Mouse (Mus musculus) adrenal gland, adult 2 months (tissue): Measurements from ENCODE around the gene Zfp646. TPM values are rescaled to one million over a fixed set of nuclear protein-coding genes. Genes with fewer than 3 reads are reported as not detected.
A peak's percentile ranks its signal among the peaks of the same experiment; 100 is the strongest.
"Not testable (repeated sequence)": the region's sequence is repeated elsewhere in the genome, so short reads cannot be mapped to it uniquely, and the experiment has no call there.

Source experiments
- DNase-seq: peaks from one replicate; pipeline ENCODE4 v3.0.0; 2021
- polyA plus RNA-seq: library from polyadenylated mRNA; depleted of rRNA; stranded (reverse); fragments of >200 nt; gene quantifications from 2 replicates; pipeline ENCODE4 v1.2.3, GENCODE M21; 2012
- total RNA-seq, 2 experiments: library from RNA; stranded (reverse); gene quantifications; 2 replicates each; pipeline ENCODE4 v1.2.3; 2021

Gene Zfp646
- total and polyA plus RNA-seq, 3 experiments: 15.9 to 33.1 (median 28.9) TPM

DNA sequence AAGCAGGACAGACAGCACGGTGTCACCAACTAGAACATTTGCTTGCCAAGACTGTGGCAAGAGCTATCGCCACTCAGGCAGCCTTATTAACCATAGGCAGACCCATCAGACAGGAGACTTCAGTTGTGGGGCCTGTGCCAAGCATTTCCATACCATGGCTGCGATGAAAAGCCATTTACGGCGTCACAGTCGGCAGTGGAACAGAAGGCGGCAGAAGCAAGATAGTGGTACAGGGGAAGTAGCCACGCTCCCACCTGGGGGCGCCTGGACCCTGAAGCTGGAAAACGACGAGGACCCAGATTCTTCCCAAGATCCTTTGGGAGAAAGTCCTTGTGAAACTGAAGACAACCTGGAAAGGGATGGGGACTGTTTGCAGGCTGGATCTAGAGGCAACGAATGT lies 4.4 kb downstream of the Zfp646 start:
- DNase-seq: no peak

DNA sequence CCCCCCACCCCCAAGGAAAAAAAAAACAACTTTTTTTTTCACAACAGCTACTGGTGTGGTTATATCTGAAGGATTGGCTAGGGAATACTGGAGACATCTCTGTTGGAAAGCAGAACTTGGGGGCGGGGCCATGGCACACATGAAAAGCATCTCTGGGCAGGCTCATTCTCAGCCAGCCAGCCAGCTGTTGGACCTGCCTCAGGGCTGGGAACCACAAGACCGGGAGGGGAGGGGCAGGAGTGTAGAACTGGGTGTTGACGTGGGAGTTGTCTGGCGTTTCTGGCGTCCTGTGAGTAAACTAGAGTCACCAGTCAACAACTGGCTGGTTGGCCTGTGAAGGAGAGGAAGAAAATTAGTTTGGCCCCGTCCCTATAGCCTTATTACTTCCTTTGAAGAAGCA lies 9.9 kb downstream of the Zfp646 start:
- DNase-seq: peak; percentile 48

- no peak for DNase-seq
Observed at GRCm38 (mm10) chr7:127886551-127886950, 10.5 kb downstream of the Zfp646 start.

- no peak for DNase-seq
Observed at GRCm38 (mm10) chr7:127887191-127887590, 11.2 kb downstream of the Zfp646 start.

DNA sequence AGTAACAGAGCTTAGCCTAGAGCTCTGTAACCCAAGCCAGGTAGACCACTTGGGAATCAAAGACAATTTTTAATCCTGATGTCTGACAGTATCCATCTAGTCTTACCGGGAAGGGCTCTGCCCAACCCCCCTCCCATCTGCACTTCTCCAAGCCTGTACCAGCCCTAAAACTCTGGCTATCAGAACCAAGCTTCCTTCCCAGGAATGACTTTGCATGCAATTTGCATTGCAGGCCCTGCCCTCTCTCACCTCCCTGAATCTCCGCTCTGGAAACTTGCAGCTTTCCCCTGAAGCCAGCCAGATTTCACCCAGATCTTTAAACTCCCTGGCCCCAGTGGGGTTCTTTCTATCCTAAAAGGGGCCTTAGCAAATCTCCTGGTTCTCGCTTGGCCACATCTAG lies 11.8 kb downstream of the Zfp646 start:
- no peak for DNase-seq

DNA sequence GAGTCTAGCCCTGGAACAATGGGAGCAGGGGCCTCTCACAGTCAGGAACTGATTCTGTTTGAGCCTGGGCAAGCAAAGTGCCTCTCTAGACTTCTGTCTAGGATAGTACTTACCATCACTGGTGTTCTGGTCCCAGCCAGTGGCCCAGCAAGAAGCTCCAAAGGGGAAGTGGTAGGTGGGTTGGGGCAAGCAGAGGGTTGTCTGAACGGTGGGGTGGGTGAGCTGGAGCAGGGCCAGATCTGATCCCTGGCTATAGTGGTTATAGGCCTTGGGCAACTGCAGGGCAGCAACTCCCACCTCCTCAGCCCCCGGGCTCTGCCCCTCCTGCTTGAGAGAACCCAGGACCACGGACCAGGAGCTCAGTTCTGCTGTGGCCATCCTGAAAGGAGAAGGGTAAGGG lies 12.8 kb downstream of the Zfp646 start:
- no peak for DNase-seq

GRCm38 (mm10) chr7:127890798-127891197 lies 14.8 kb downstream of the Zfp646 start, which contains the start of gene Prss53:
Gene Prss53, minus strand, starts transcription at chr7:127890970.
- no peak for DNase-seq

DNA sequence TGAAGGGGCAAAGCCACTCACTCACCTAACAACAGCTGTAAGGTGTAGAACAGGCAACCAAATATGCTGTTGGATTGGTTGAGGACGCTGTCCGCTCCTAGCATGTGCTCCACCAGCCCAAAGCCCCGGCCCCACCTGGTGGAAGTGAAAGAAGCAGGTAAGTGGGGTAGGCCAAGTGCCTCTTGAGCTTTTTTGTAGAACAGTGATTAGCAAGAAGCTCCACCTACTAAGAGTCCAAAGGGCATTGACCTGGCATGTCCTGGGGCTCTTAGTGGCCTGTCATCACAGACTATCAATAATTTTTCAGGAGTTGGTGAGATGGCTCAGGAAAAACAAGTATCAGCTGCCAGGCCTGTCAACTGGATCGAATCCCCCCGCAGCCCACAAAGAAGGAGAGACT lies 18.5 kb downstream of the Zfp646 start:
- no peak for DNase-seq

DNA sequence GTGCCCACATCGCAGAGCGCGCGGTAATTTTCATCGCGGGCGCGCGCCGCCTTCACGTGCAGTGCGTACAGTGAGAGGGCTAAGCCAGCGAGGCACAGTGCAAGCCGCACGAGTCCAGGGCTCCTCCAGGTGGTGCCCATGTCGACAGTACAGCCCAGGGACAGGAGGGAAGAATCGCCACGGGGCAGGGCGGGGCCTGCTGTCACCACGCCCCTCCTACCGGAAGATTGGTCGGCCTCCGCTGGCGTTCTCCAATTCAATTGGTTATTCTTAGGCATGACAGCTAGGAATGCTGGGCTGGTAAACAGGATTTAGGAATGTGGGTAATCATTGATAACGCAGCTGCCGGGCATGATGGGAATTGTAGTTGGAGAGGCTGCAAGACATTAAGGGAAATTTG lies 19.4 kb downstream of the Zfp646 start, which contains the start of the genes Gm21974 and Vkorc1:
TSS of gene Gm21974 (minus strand) at position 13 of the 400 bp plus-strand sequence.
TSS of gene Vkorc1 (minus strand) at position 176 of the 400 bp plus-strand sequence.
- DNase-seq: peak; percentile 98

GRCm38 (mm10) chr7:127895891-127896290 lies 19.9 kb downstream of the Zfp646 start:
- not testable (repeated sequence) for DNase-seq

- peak; percentile 49 for DNase-seq
Observed at GRCm38 (mm10) chr7:127896384-127896783, 20.4 kb downstream of the Zfp646 start.

DNA sequence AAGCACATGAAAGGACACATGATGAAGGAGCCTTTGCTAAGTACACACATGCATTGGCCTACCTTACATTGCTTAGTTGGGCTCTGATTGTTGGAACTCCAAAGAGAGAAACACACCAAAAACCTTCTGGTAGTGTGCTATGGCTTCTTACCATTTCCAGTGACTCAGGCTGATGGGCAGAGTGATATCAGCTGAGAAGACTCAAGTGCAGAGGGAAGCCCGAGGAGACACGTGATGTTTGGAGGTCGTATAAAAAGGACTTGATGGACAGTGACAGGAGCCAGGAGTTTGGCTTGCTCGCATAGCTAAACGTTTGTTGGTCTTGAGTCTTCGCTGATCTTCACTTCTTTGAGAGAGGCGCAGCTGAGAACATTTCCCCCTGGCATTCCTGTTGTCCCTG lies 21.5 kb downstream of the Zfp646 start:
- no peak for DNase-seq

DNA sequence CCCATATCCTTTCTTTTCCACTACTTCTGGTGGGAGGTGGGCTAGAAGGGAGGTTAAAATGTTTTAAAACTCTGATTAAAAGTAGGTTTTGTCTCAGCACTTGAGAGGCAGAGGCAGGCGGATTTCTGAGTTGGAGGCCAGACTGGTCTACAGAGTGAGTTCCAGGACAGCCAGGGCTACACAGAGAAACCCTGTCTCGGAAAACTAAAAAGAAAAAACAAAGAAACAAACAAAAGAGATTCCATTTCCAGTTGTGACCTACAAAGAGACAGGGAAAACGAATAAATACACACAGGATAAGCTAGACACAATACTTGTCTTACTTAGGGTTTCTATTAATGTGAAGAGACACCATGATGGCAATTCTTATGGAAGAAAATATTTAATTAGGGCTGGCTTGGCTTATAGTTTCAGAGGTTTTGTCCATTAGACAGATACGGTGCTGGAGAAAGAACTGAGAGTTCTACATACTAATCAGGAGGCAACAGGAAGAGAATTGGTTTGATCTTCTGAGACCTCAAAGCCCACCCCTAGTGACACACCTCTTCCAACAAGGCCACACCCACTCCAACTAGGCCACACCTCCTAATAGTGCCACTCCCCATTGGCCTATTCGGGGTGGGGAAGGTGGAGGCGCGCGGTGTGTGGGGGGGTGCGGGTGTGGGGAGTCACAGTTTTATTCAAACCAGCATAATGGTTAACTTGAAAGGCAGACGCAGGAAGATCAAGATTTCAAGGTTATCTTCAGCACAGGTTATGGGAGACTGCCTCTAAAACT lies 22.3 kb downstream of the Zfp646 start:
- DNase-seq: no peak

GRCm38 (mm10) chr7:127899997-127900396 lies 24.0 kb downstream of the Zfp646 start:
- DNase-seq: no peak

DNA sequence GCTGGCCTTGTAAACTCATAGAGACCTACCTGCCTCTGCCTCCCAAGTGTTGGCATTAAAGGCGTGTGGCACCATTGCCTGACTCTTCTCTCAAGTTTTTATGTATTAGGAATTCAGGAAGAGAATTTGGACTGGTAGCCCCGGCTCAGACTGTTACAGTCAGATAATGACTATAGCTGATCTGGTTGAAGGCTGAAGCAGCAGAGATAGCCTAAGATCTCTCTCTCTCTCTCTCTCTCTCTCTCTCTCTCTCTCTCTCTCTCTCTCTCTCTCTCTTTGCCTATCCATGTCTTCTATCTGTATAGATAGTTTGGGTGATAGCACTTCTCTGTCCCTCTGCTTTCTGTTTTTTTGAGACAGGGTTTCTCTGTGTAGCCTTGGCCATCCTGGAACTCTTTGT lies 25.8 kb downstream of the Zfp646 start:
- no peak for DNase-seq

GRCm38 (mm10) chr7:127903971-127904796 lies 28.2 kb downstream of the Zfp646 start, which contains the start of gene Bckdk:
Gene Bckdk, plus strand, starts transcription at chr7:127904082.
- peak; percentile 87 for DNase-seq

- no peak for DNase-seq
Observed at GRCm38 (mm10) chr7:127907939-127908338, 31.9 kb downstream of the Zfp646 start.

DNA sequence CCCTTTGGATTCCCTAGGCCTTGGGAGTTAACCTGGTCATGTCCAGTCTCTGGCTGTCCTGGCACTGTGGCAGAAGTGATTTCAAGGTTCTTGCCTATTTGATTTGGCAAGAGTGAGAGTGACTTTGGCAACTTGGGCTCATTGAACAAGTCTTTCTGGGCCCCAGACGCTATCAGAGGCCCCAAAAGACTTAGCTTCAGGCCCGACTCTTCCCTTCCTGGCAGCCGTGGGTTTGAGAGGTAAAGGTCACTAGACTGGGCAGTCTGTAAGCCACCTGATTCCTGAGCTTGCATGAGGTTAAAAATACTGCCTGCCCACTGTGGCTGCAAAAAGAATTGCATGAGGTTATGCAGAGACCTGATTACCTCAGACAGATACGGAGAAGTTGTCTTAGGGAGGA lies 32.6 kb downstream of the Zfp646 start:
- no peak for DNase-seq

GRCm38 (mm10) chr7:127912190-127912871 lies 36.3 kb downstream of the Zfp646 start, which contains the start of gene Kat8:
Gene Kat8, plus strand, starts transcription at chr7:127912516.
- peak; percentile 93 for DNase-seq

DNA sequence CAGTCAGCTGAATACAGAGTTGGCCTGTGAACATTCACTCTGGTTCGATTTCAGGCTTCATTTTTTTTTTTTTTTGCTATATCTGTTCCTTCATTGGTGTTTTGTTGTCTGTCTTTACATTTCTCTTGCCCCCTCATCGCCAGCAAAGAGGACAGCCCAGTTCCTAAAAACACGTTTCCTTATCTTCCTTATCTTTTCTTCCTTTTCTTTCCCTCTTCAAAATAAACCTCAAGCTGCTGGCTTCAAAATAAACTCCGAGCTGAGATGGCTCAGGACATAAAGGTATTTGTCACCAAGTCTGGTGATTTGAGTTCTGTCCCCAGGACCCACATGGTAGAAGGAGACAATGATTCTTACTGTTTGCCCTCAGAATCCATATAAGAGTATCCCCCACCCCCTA lies 36.9 kb downstream of the Zfp646 start:
- DNase-seq: no peak

DNA sequence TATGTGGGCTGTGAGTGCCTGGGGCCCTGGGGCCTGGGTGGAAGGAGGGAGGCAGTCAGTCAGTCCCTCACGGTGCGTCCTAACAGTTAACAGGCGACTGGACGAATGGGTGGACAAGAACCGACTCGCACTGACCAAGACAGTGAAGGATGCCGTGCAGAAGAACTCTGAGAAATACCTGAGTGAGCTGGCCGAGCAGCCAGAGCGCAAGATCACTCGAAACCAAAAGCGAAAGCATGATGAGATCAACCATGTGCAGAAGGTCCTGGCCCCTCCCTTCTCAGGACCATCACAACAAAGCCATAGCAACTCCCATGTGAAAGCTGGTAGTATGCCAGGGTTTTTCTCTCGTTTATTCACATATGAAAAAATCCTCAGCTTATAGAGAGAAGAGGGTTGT lies 39.3 kb downstream of the Zfp646 start:
- DNase-seq: no peak

DNA sequence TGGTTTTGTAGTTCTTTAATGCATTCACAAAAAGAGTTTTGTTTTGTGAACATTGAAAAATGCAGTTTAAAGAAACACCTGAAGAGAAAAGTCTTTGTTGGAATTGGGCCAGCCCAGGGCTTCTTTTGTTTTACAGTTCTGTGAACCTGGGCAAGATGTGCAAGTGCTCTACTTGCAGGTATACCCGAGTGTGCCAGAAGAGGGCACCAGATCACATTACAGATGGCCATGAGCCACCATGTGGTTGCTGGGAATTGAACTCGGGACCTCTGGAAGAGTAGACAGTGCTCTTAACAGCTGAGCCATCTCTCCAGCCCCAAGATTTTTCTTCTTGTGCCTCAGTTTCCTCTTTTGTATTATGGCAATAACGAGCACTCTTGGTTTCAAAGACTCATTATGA lies 42.2 kb downstream of the Zfp646 start:
- DNase-seq: no peak
